Mouse (Mus musculus): ENCODE results near the gene P2rx1. TPM values are rescaled to one million over a fixed set of nuclear protein-coding genes. Genes with fewer than 3 reads are reported as not detected.

Gene P2rx1
- polyA plus RNA-seq, 1 experiment from 2014 or later = 1.7 TPM

DNA sequence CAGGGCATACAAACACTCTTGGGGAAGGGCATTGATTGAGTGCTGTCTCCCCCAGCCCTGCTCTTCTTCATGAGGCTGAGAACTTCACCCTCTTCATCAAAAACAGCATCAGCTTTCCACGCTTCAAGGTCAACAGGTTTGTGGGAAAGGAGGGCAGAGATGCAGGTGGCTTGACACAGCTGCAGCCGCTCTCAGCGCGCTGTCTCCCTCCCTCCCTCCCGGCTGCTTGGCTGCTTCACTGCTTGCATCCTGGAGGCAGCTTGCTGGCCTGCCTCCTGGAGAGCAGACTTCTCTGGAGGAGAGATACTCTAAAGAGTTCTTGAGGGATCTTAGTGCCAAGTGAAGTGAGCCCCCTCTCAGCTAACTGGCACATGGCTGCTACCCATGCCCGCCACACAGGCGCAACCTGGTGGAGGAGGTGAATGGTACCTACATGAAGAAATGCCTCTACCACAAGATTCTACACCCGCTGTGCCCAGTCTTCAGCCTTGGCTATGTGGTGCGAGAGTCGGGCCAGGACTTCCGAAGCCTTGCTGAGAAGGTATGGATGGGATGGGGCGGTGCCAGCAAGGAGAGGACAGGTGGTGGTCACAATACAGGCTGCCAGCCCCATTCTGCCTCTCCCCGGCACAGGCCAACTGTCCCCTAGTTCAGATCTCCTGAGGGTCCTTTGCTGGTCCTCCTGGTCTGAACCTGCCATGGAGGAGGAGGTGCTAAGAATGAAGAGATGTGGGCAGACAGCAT is 10.8 kb downstream of the P2rx1 start:
- ATAC-seq (replicated peaks; ENCODE audit: insufficient number of reproducible peaks, insufficient read depth, low FRiP score, low read depth) = no peak
- no peak overlapping the region for H3K4me3 ChIP-seq
- 65% methylated on average over 13 of the region's 13 CpGs for WGBS

DNA sequence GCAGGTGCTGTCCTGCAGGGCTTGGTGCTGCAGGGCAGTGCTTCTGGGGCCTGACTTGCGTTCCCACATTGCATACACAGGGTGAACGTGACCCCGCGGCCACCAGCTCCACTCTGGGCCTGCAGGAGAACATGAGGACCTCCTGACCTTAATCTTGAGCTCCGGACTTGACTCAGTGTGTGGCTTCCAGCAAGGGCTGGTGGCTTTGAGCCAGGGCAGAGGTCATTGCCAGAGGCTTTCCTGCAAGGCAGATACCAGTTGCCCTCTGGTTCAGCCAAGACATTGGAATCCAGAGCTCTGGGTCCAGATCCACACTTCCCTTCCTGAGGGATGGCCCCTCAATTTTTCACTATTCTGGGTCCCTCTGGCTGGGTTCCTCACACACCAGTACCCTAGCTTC is 15.1 kb downstream of the P2rx1 start:
- H3K9me3 ChIP-seq (replicated peaks) = no peaks in the 10 kb centered on the region
- H3K27me3 ChIP-seq = peaks cover 42% of the 10 kb centered on the region
- no peaks in the 10 kb centered on the region for H3K36me3 ChIP-seq
- no peak for ATAC-seq (replicated peaks; ENCODE audit: insufficient number of reproducible peaks, insufficient read depth, low FRiP score, low read depth)
- WGBS = 74% methylated on average over 5 of the region's 5 CpGs
- no peak overlapping the region for H3K4me3 ChIP-seq
- H3K27ac ChIP-seq = no peak overlapping the region
- peaks cover 23% of the 10 kb centered on the region for H3K4me1 ChIP-seq (replicated peaks)
- no peak overlapping the region for H3K4me2 ChIP-seq
- H3K9ac ChIP-seq = no peak overlapping the region

More for the DNA sequence above, 10.8 kb downstream of the P2rx1 start:
- no peak overlapping the region for H3K4me2 ChIP-seq
- no peaks in the 10 kb centered on the region for H3K36me3 ChIP-seq
- peaks cover 25% of the 10 kb centered on the region for H3K27me3 ChIP-seq
- no peak overlapping the region for H3K9ac ChIP-seq
- H3K4me1 ChIP-seq (replicated peaks) = peaks cover 35% of the 10 kb centered on the region
- no peaks in the 10 kb centered on the region for H3K9me3 ChIP-seq (replicated peaks)
- no peak overlapping the region for H3K27ac ChIP-seq

DNA sequence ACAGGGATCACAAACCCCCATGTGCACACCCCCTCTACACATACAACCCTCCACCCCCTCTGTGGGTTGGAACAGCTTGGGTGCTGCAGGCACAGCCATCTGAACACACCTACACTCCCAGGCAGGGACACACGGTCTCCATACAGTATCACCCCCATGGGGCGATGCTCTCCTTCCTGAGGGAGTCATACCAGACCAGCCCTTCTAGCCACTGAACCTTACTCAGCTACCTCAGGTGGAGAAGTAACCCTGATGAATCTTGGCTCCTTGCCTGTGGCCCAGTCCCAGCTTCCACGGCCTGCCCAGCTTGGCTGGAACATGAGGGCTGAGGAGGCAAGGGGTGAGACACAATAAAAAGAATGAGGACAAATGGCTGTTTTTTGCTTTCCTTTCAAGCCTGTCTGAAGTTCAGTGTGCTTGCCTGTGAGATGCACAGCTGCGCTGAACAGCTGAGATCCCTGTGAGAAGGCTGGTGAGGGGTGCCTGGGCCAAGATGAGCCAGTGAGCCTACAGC is 16.0 kb downstream of the P2rx1 start:
- Histone ChIP-seq H3K4me1 (replicated peaks) (peaks cover 32% of the 10 kb centered on the region), H3K4me3 (no peak overlapping the region), H3K9ac (no peak overlapping the region), H3K36me3 (no peaks in the 10 kb centered on the region), H3K27ac (no peak overlapping the region), H3K4me2 (no peak overlapping the region), H3K27me3 (peaks cover 41% of the 10 kb centered on the region), H3K9me3 (replicated peaks) (no peaks in the 10 kb centered on the region)
- WGBS = 77% methylated on average over 4 of the region's 4 CpGs
- no peak for ATAC-seq (replicated peaks; ENCODE audit: insufficient number of reproducible peaks, insufficient read depth, low FRiP score, low read depth)

DNA sequence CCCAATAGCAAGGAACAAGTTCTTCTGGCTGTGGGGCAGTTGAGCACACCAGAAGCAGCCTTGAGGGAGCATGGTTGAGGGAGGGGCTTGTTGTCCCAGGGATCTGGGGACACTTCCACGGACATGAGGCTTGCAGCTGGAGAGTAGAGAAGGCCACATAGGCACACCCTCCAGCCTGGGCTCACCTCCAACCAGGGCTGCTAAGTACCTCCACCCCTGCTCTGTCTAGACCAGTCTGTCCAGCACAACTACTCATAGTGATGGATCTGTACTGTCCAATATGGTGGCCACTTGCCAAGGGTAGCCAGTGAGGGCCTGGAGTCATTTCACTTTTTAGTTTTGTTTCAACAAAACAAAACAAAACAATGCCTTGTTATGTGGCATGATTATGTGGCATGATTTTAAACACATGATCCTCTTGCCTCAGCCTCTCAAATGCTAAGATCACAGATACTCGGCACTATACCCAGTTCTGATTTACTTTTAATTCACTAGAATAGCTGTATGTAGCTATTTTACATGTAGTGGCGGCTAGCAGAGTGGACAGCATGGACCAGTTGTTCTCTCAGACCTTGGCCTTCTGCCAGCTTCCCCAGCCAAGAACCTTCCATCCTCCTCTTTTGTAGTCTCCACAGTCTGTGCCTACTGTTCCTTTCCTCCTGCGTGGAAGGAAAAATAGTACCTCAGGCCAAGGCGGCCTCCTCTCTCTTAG is 16.6 kb downstream of the P2rx1 start:
- no peaks in the 10 kb centered on the region for H3K36me3 ChIP-seq
- H3K27me3 ChIP-seq = peaks cover 42% of the 10 kb centered on the region
- no peaks in the 10 kb centered on the region for H3K9me3 ChIP-seq (replicated peaks)
- no peak overlapping the region for H3K4me3 ChIP-seq
- H3K4me1 ChIP-seq (replicated peaks) = peaks cover 34% of the 10 kb centered on the region
- no peak overlapping the region for H3K4me2 ChIP-seq
- no peak for ATAC-seq (replicated peaks; ENCODE audit: insufficient number of reproducible peaks, insufficient read depth, low FRiP score, low read depth)
- H3K27ac ChIP-seq = no peak overlapping the region
- 60% methylated on average over 5 of the region's 5 CpGs for WGBS
- H3K9ac ChIP-seq = no peak overlapping the region

DNA sequence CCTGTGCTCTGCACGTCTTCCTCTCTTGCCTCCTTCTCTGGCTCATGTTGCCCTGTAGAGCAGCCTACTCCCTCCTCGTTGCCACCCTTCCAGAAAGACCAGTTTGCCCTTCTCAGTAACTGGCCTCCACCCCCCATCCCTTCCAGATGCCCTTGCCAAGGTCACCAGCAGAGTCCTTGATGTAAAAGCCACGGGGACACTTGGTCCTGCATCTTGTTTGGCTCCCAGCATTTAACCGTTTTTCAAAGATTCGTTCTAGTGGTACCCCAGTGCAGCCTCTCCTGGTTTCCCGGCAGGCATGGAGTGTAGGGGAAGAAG is 17.2 kb downstream of the P2rx1 start:
- H3K4me2 ChIP-seq = no peak overlapping the region
- no peaks in the 10 kb centered on the region for H3K36me3 ChIP-seq
- H3K27me3 ChIP-seq = peaks cover 42% of the 10 kb centered on the region
- no peak overlapping the region for H3K4me3 ChIP-seq
- no peak overlapping the region for H3K27ac ChIP-seq
- WGBS = 69% methylated on average over 6 of the region's 6 CpGs
- peaks cover 34% of the 10 kb centered on the region for H3K4me1 ChIP-seq (replicated peaks)
- H3K9ac ChIP-seq = no peak overlapping the region
- ATAC-seq (replicated peaks; ENCODE audit: insufficient number of reproducible peaks, insufficient read depth, low FRiP score, low read depth) = no peak
- no peaks in the 10 kb centered on the region for H3K9me3 ChIP-seq (replicated peaks)

DNA sequence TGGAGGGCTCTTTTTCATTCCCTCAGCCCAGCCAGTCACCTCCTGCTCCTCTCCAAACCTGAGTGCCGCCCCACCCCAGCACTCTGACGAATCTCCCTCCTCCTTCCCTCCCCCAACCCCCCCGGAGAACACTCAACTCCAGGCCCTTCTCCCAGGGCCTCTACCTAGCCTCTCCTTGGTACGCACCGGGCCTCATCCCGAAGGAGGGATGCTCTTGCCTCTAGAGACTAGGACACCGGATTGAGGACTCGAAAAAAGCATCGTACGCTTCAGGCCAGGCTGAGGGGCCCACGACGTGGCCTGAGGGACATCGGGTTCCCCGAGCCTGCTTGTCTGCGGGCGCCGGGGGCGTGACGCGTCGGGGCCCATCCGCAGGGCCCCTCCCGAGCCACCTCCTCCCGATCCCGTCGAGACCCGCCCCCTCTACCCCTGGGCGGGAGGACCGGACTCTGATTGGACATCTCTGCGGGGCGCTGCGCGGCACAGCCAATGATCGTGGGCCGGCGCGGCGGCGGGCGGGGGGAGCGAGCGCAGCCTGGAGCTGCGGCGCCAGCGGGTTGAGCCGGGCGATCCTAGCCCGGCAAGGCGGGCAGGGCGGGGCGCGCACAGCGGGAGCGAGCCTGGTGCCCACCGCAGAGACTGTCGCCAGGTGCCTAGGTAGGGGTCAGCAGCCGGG is 19.7 kb downstream of the P2rx1 start, which contains the start of gene Camkk1:
Gene Camkk1 (plus strand): TSS at position 538 of the 676 bp plus-strand sequence.
- WGBS = under 1% methylated on average over 57 of the region's 57 CpGs
- Histone ChIP-seq H3K4me3 (peak within 1 kb of the TSS; percentile 74), H3K4me1 (replicated peaks) (peaks cover 40% of the 10 kb centered on the region), H3K27me3 (peaks cover 53% of the 10 kb centered on the region), H3K27ac (no peak within 1 kb of the TSS), H3K9me3 (replicated peaks) (no peaks in the 10 kb centered on the region), H3K4me2 (peak within 1 kb of the TSS; percentile 97), H3K9ac (peak within 1 kb of the TSS; percentile 64), H3K36me3 (no peaks in the 10 kb centered on the region)
- ATAC-seq (replicated peaks; ENCODE audit: insufficient number of reproducible peaks, insufficient read depth, low FRiP score, low read depth) = peak; percentile 93

DNA sequence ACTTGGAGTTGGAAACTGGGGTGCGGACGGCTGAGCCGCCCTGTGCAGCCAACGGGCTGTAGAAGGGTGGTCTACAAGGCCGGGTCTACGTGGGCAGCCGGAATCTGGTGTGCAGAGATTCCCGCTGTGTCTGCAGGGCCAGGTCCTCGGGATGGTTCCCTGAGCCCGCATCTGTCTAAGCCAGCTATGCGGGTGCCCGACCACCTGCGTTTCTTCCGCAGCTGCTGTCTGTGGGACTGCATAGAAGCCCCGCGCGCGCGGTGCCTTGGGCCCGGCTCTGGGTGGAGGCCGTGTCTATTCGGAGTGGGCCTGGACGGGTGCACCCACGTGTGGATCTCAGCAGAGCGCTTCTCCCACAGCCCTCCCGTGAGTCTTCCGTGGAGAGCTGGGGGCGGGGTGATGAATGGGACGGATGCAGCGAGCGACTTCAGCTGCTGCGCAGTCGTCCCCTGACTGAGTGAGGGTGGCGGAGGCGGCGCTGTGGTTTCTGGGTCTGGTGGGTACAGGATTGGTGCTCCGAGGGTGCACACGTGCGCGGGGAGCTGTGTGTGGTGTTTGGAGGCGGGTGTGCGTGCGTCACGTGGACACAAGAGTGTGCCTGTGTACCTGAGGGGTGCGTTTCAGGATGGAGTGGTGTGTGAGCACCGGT is 20.4 kb downstream of the P2rx1 start:
- Histone ChIP-seq H3K4me3 (peak overlapping the region; percentile 74), H3K9ac (peak overlapping the region; percentile 64), H3K27ac (no peak overlapping the region), H3K36me3 (no peaks in the 10 kb centered on the region), H3K4me1 (replicated peaks) (peaks cover 44% of the 10 kb centered on the region), H3K27me3 (peaks cover 50% of the 10 kb centered on the region), H3K9me3 (replicated peaks) (no peaks in the 10 kb centered on the region), H3K4me2 (peak overlapping the region; percentile 97)
- ATAC-seq (replicated peaks; ENCODE audit: insufficient number of reproducible peaks, insufficient read depth, low FRiP score, low read depth) = peak; percentile 19; the same call in 1 of the 2 replicates
- 1% methylated on average over 46 of the region's 46 CpGs for WGBS

DNA sequence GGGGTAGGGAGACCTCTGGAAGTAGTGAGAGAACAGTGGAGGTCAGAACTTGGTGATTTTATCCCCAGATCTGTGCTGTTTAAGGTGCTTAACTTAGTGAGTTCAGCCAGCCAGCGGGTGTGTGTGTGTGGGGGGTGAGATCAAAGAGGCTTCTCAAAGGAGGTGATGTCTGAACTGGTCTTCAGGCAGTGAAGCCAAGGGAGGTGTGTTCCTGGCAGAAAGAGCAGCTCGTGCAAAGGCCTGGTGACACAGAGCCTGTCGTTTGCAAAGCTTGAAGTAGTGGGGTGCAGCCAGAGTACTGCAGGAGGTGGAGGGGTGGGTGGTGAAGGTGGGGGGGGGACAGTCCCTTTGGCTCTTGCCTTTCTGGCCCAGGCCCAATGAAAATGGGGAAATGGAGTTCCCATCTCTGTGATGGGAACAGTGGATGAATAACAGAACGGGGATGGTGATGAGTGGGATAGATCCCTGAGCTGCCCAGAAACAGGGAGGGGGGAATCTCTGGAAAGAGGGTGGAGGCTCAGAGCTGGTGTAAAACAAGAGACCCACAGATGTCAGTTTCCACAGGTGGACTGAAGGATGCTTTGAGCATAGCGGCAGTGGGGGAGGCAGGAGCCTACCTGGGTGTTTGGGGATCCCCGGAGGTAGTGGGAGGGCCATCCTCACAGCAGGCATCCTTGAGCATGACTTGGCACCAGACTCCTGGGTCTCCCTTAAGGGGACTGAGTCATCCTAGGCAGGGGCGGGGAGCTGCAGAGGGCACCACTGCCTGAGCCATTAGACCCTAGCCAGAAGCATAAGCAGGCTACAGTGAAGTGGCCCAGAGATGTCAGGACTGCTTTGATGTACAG is 22.3 kb downstream of the P2rx1 start:
- no peak overlapping the region for H3K4me2 ChIP-seq
- peaks cover 56% of the 10 kb centered on the region for H3K27me3 ChIP-seq
- H3K27ac ChIP-seq = no peak overlapping the region
- H3K4me3 ChIP-seq = no peak overlapping the region
- WGBS = 64% methylated on average over 7 of the region's 7 CpGs
- H3K4me1 ChIP-seq (replicated peaks) = peaks cover 43% of the 10 kb centered on the region
- H3K9ac ChIP-seq = no peak overlapping the region
- no peak for ATAC-seq (replicated peaks; ENCODE audit: insufficient number of reproducible peaks, insufficient read depth, low FRiP score, low read depth)
- no peaks in the 10 kb centered on the region for H3K36me3 ChIP-seq
- H3K9me3 ChIP-seq (replicated peaks) = no peaks in the 10 kb centered on the region

DNA sequence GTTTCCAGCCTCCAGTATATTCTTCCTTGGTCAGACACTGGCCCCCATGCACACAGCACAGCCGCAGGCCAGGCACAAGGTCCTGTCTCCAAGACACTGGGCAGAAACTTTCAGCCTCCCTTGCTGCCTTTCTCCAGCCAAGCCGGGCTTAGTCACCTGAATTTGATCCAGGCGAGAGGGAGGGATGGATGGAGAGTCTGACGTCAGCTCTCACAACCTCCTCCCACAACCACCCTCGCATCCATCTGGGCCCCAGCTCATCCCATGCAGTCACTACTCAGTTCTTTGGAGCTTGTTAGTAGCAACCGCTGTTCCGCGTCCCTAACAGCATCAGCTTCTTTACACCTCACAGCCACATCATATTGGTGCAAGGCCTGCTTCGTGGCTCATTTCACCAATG is 24.2 kb downstream of the P2rx1 start:
- H3K9ac ChIP-seq = no peak overlapping the region

DNA sequence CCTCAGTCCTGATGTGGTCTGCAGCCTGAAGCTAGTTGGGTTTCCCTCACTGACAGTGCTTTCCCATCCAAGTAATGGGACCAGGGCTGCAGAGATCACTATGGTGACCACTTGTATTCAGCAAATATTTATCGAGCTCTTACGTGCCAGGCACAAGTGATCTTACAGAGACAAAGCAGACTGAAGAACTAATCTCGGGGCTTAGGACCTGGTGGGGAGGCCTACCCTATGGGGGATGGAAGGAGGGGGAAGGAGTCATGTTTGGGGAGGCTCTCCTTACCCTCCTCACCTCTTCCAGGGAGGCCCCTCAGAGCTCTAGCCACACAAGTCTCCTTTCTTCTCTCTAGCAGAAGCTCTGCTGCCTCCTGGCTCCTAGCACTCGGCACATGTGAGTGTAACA is 24.9 kb downstream of the P2rx1 start:
- Histone ChIP-seq H3K4me2 (no peak overlapping the region), H3K36me3 (no peaks in the 10 kb centered on the region), H3K9ac (no peak overlapping the region), H3K4me3 (no peak overlapping the region), H3K9me3 (replicated peaks) (no peaks in the 10 kb centered on the region), H3K27ac (no peak overlapping the region), H3K4me1 (replicated peaks) (peaks cover 47% of the 10 kb centered on the region), H3K27me3 (peaks cover 37% of the 10 kb centered on the region)
- 44% methylated on average over 4 of the region's 4 CpGs for WGBS
- no peak for ATAC-seq (replicated peaks; ENCODE audit: insufficient number of reproducible peaks, insufficient read depth, low FRiP score, low read depth)

More for the DNA sequence above, 24.2 kb downstream of the P2rx1 start:
- H3K9me3 ChIP-seq (replicated peaks) = no peaks in the 10 kb centered on the region
- no peak overlapping the region for H3K27ac ChIP-seq
- WGBS = 51% methylated on average over 9 of the region's 9 CpGs
- peaks cover 52% of the 10 kb centered on the region for H3K4me1 ChIP-seq (replicated peaks)
- H3K4me3 ChIP-seq = no peak overlapping the region
- H3K27me3 ChIP-seq = peaks cover 42% of the 10 kb centered on the region
- H3K36me3 ChIP-seq = no peaks in the 10 kb centered on the region
- H3K4me2 ChIP-seq = no peak overlapping the region
- no peak for ATAC-seq (replicated peaks; ENCODE audit: insufficient number of reproducible peaks, insufficient read depth, low FRiP score, low read depth)

Data from heart, embryonic 15.5 days (tissue).